Mouse (Mus musculus): ENCODE data around the gene Klc3. TPM values are rescaled to one million over a fixed set of nuclear protein-coding genes. Genes with fewer than 3 reads are reported as not detected.

Gene Klc3
- total RNA-seq, 2 experiments from 2014 or later: not detected

GRCm38 (mm10) chr7:19365376-19365775, 38.5 kb downstream of the Klc3 start:
- no peak for ATAC-seq (replicated peaks; ENCODE audit: low FRiP score, poor library complexity, severe bottlenecking)

- no peak for ATAC-seq (replicated peaks; ENCODE audit: low FRiP score, poor library complexity, severe bottlenecking)
These were observed 40.0 kb downstream of the Klc3 start for GRCm38 (mm10) chr7:19363881-19364280.

- no peak for ATAC-seq (replicated peaks; ENCODE audit: low FRiP score, poor library complexity, severe bottlenecking)
These were observed 41.6 kb downstream of the Klc3 start for GRCm38 (mm10) chr7:19362276-19362675.

- ATAC-seq (replicated peaks; ENCODE audit: low FRiP score, poor library complexity, severe bottlenecking): peak; percentile 36
These were observed 42.2 kb downstream of the Klc3 start for GRCm38 (mm10) chr7:19361720-19362119.

- ATAC-seq (replicated peaks; ENCODE audit: low FRiP score, poor library complexity, severe bottlenecking): peak; percentile 80
These were observed 43.0 kb downstream of the Klc3 start for GRCm38 (mm10) chr7:19360944-19361343.

GRCm38 (mm10) chr7:19359892-19360641, 43.8 kb downstream of the Klc3 start:
- peak; percentile 65 for ATAC-seq (replicated peaks; ENCODE audit: low FRiP score, poor library complexity, severe bottlenecking)

- ATAC-seq (replicated peaks; ENCODE audit: low FRiP score, poor library complexity, severe bottlenecking): peak; percentile 72
These were observed 44.5 kb downstream of the Klc3 start, which contains the start of the genes Cd3eap and Ppp1r13l for GRCm38 (mm10) chr7:19359299-19359891. Gene Cd3eap, minus strand, starts transcription at chr7:19359483. Gene Ppp1r13l, plus strand, starts transcription at chr7:19359749.

GRCm38 (mm10) chr7:19358634-19359033, 45.3 kb downstream of the Klc3 start:
- ATAC-seq (replicated peaks; ENCODE audit: low FRiP score, poor library complexity, severe bottlenecking): no peak

- ATAC-seq (replicated peaks; ENCODE audit: low FRiP score, poor library complexity, severe bottlenecking): no peak
These were observed 46.2 kb downstream of the Klc3 start for GRCm38 (mm10) chr7:19357381-19358375.

GRCm38 (mm10) chr7:19356311-19356710, 47.6 kb downstream of the Klc3 start:
- ATAC-seq (replicated peaks; ENCODE audit: low FRiP score, poor library complexity, severe bottlenecking): no peak

GRCm38 (mm10) chr7:19354991-19355390, 48.9 kb downstream of the Klc3 start:
- no peak for ATAC-seq (replicated peaks; ENCODE audit: low FRiP score, poor library complexity, severe bottlenecking)

GRCm38 (mm10) chr7:19350221-19350620, 53.7 kb downstream of the Klc3 start:
- ATAC-seq (replicated peaks; ENCODE audit: low FRiP score, poor library complexity, severe bottlenecking): no peak

- ATAC-seq (replicated peaks; ENCODE audit: low FRiP score, poor library complexity, severe bottlenecking): no peak
These were observed 54.6 kb downstream of the Klc3 start for GRCm38 (mm10) chr7:19349188-19349915.

GRCm38 (mm10) chr7:19344938-19345471, 58.9 kb downstream of the Klc3 start:
- ATAC-seq (replicated peaks; ENCODE audit: low FRiP score, poor library complexity, severe bottlenecking): peak; percentile 86

Other genes with a start within 250 kb of the Klc3 start
- gene Gipr, start 238.0 kb downstream of the Klc3 start, total RNA-seq (2015; ENCODE audit: low replicate concordance): not detected in 2 replicates
- gene Gipr, start 238.0 kb downstream of the Klc3 start, total RNA-seq (2017; ENCODE audit: low replicate concordance): not detected in 2 replicates
- gene Eml2, start 227.7 kb downstream of the Klc3 start, total RNA-seq (2015; ENCODE audit: low replicate concordance): 2.5 TPM in 1 of 2 replicates, not detected in the other
- gene Eml2, start 227.7 kb downstream of the Klc3 start, total RNA-seq (2017; ENCODE audit: low replicate concordance): 1.3 TPM in 1 of 2 replicates, not detected in the other
- gene Gpr4, start 191.6 kb downstream of the Klc3 start, total RNA-seq (2015; ENCODE audit: low replicate concordance): not detected in 2 replicates
- gene Gpr4, start 191.6 kb downstream of the Klc3 start, total RNA-seq (2017; ENCODE audit: low replicate concordance): not detected in 2 replicates
- 19.8 and 25.6 TPM in 2 replicates for gene Opa3, start 175.8 kb downstream of the Klc3 start, total RNA-seq (2015; ENCODE audit: low replicate concordance)
- 20.0 and 22.7 TPM in 2 replicates for gene Opa3, start 175.8 kb downstream of the Klc3 start, total RNA-seq (2017; ENCODE audit: low replicate concordance)
- gene Vasp, start 132.3 kb downstream of the Klc3 start, total RNA-seq (2015; ENCODE audit: low replicate concordance): 34.0 and 58.7 TPM in 2 replicates
- 17.9 and 26.7 TPM in 2 replicates for gene Vasp, start 132.3 kb downstream of the Klc3 start, total RNA-seq (2017; ENCODE audit: low replicate concordance)
- gene Ppm1n, start 124.0 kb downstream of the Klc3 start, total RNA-seq (2015; ENCODE audit: low replicate concordance): not detected in 2 replicates
- not detected in 2 replicates for gene Ppm1n, start 124.0 kb downstream of the Klc3 start, total RNA-seq (2017; ENCODE audit: low replicate concordance)
- gene Rtn2, start 121.5 kb downstream of the Klc3 start, total RNA-seq (2015; ENCODE audit: low replicate concordance): 4.0 TPM in 1 of 2 replicates, not detected in the other
- not detected in 2 replicates for gene Rtn2, start 121.5 kb downstream of the Klc3 start, total RNA-seq (2017; ENCODE audit: low replicate concordance)
- 6.3 and 7.9 TPM in 2 replicates for gene Fosb, start 94.1 kb downstream of the Klc3 start, total RNA-seq (2015; ENCODE audit: low replicate concordance)
- 1.3 and 3.3 TPM in 2 replicates for gene Fosb, start 94.1 kb downstream of the Klc3 start, total RNA-seq (2017; ENCODE audit: low replicate concordance)
- 3.6 and 12.6 TPM in 2 replicates for gene Ercc1, start 59.3 kb downstream of the Klc3 start, total RNA-seq (2015; ENCODE audit: low replicate concordance)
- gene Ercc1, start 59.3 kb downstream of the Klc3 start, total RNA-seq (2017; ENCODE audit: low replicate concordance): 1.2 and 1.8 TPM in 2 replicates
- 2.1 and 3.6 TPM in 2 replicates for gene Cd3eap, start 44.6 kb downstream of the Klc3 start, total RNA-seq (2015; ENCODE audit: low replicate concordance)
- gene Cd3eap, start 44.6 kb downstream of the Klc3 start, total RNA-seq (2017; ENCODE audit: low replicate concordance): 0.45 and 4.0 TPM in 2 replicates
- not detected in 2 replicates for gene Ppp1r13l, start 44.4 kb downstream of the Klc3 start, total RNA-seq (2015; ENCODE audit: low replicate concordance)
- 0.64 and 1.7 TPM in 2 replicates for gene Ppp1r13l, start 44.4 kb downstream of the Klc3 start, total RNA-seq (2017; ENCODE audit: low replicate concordance)
- gene Ercc2, start 22.1 kb downstream of the Klc3 start, total RNA-seq (2015; ENCODE audit: low replicate concordance): 1.7 and 1.8 TPM in 2 replicates
- gene Ercc2, start 22.1 kb downstream of the Klc3 start, total RNA-seq (2017; ENCODE audit: low replicate concordance): 5.3 and 11.3 TPM in 2 replicates
- gene Ckm, start 672 bp upstream of the Klc3 start, total RNA-seq (2015; ENCODE audit: low replicate concordance): not detected in 2 replicates
- not detected in 2 replicates for gene Ckm, start 672 bp upstream of the Klc3 start, total RNA-seq (2017; ENCODE audit: low replicate concordance)
- 4.3 and 8.8 TPM in 2 replicates for gene Mark4, start 54.7 kb upstream of the Klc3 start, total RNA-seq (2015; ENCODE audit: low replicate concordance)
- gene Mark4, start 54.7 kb upstream of the Klc3 start, total RNA-seq (2017; ENCODE audit: low replicate concordance): 1.1 and 1.2 TPM in 2 replicates
- gene Exoc3l2, start 59.2 kb upstream of the Klc3 start, total RNA-seq (2015; ENCODE audit: low replicate concordance): not detected in 2 replicates
- not detected in 2 replicates for gene Exoc3l2, start 59.2 kb upstream of the Klc3 start, total RNA-seq (2017; ENCODE audit: low replicate concordance)
- gene Bloc1s3, start 104.3 kb upstream of the Klc3 start, total RNA-seq (2015; ENCODE audit: low replicate concordance): 2.9 TPM in 2 replicates
- gene Bloc1s3, start 104.3 kb upstream of the Klc3 start, total RNA-seq (2017; ENCODE audit: low replicate concordance): 0.13 and 0.15 TPM in 2 replicates
- 12.6 and 31.9 TPM in 2 replicates for gene Trappc6a, start 104.3 kb upstream of the Klc3 start, total RNA-seq (2015; ENCODE audit: low replicate concordance)
- 3.5 and 5.8 TPM in 2 replicates for gene Trappc6a, start 104.3 kb upstream of the Klc3 start, total RNA-seq (2017; ENCODE audit: low replicate concordance)
- not detected in 2 replicates for gene Nkpd1, start 113.7 kb upstream of the Klc3 start, total RNA-seq (2015; ENCODE audit: low replicate concordance)
- not detected in 2 replicates for gene Nkpd1, start 113.7 kb upstream of the Klc3 start, total RNA-seq (2017; ENCODE audit: low replicate concordance)
- 51.1 and 51.5 TPM in 2 replicates for gene Ppp1r37, start 159.0 kb upstream of the Klc3 start, total RNA-seq (2015; ENCODE audit: low replicate concordance)
- 54.5 and 74.7 TPM in 2 replicates for gene Ppp1r37, start 159.0 kb upstream of the Klc3 start, total RNA-seq (2017; ENCODE audit: low replicate concordance)
- gene Zfp296, start 173.2 kb upstream of the Klc3 start, total RNA-seq (2015; ENCODE audit: low replicate concordance): not detected in 2 replicates
- gene Zfp296, start 173.2 kb upstream of the Klc3 start, total RNA-seq (2017; ENCODE audit: low replicate concordance): 1.7 TPM in 1 of 2 replicates, not detected in the other
- 78.9 and 80.1 TPM in 2 replicates for gene Gemin7, start 173.5 kb upstream of the Klc3 start, total RNA-seq (2015; ENCODE audit: low replicate concordance)
- 19.6 and 26.4 TPM in 2 replicates for gene Gemin7, start 173.5 kb upstream of the Klc3 start, total RNA-seq (2017; ENCODE audit: low replicate concordance)
- gene Clasrp, start 200.4 kb upstream of the Klc3 start, total RNA-seq (2015; ENCODE audit: low replicate concordance): 12.3 and 14.3 TPM in 2 replicates
- gene Clasrp, start 200.4 kb upstream of the Klc3 start, total RNA-seq (2017; ENCODE audit: low replicate concordance): 19.9 and 45.4 TPM in 2 replicates
- gene Relb, start 225.3 kb upstream of the Klc3 start, total RNA-seq (2015; ENCODE audit: low replicate concordance): 1.7 and 3.2 TPM in 2 replicates
- 4.0 TPM in 1 of 2 replicates, not detected in the other for gene Relb, start 225.3 kb upstream of the Klc3 start, total RNA-seq (2017; ENCODE audit: low replicate concordance)

All from erythroid progenitor cell, adult 5-6 weeks (primary cell).